Mouse (Mus musculus) liver, postnatal 0 days (tissue): ENCODE results near the gene B4galt2.

Experiments used
- CTCF ChIP-seq: sonication (generic); IDR thresholded peaks from 2 replicates; pipeline ENCODE4 v1.5.1; 2016; ENCODE audit warnings: antibody characterized with exemption, low read depth
- EP300 ChIP-seq: IDR thresholded peaks from 2 replicates; pipeline ENCODE4 v1.6.1; 2016; ENCODE audit warnings: antibody characterized with exemption, low read depth, mild to moderate bottlenecking

DNA sequence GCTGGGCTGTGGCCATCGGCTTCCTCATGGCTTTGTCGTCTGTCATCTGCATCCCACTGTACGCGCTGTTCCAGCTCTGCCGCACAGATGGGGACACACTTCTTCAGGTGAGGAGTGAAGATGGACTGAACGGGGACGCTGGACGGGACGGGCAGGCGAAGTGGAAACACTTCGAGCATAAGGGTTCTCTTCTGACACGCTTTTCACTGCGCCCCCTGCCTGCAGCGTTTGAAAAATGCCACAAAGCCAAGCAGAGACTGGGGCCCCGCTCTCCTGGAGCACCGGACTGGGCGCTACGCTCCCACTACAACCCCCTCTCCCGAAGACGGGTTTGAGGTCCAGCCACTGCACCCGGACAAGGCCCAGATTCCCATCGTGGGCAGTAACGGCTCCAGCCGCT, 15.5 kb downstream of the B4galt2 start:
- peak; percentile 83 for TF ChIP-seq CTCF
- no peak for TF ChIP-seq EP300
